In genomic region chr4:107452266-107453015, GRCm38 (mm10) we compare ENCODE assay signal across 14 mouse cellular contexts. TPM values are rescaled to one million over a fixed set of nuclear protein-coding genes. Genes with fewer than 3 reads are reported as not detected.
DNase-seq lines count a peak whose midpoint lies in the region; ATAC-seq and TF ChIP-seq lines count a peak whose summit lies in the region.
"Had no signal": no experiment of that assay in that cellular context is flagged by ENCODE, and none has a peak within 500 bp of the region (broad histone marks: within the 10 kb centered on the region; RNA-seq: fewer than 3 reads in every experiment).

No protein-coding gene starts in this region.

- WGBS in kidney, embryonic 15.5 days, result 67% methylated on average over 18 of the region's 18 CpGs
- WGBS in embryonic facial prominence, embryonic 10.5 days, result 65% methylated on average over 18 of the region's 18 CpGs
- WGBS in forebrain, embryonic 11.5 days, result 55% methylated on average over 18 of the region's 18 CpGs

- TF ChIP-seq CTCF in layer of hippocampus, adult 2 months (conservative IDR thresholded peaks at IDR 0.05), result no peak

- H3K9me3 ChIP-seq in kidney, embryonic 15.5 days (replicated peaks), result no peaks in the 10 kb centered on the region
- no peaks in the 10 kb centered on the region for H3K9me3 ChIP-seq in ES-E14 (ENCODE audit: control insufficient read depth, insufficient read depth, low read depth, low read length)
- H3K9me3 ChIP-seq in embryonic facial prominence, embryonic 10.5 days, result no peaks in the 10 kb centered on the region
- no peaks in the 10 kb centered on the region for H3K9me3 ChIP-seq in forebrain, embryonic 11.5 days (ENCODE audit: control insufficient read depth, low read length)
- H3K9me3 ChIP-seq: limb, embryonic 12.5 days had no signal

- in situ Hi-C loops in ES-E14 (cut with MboI; ENCODE audit: low sequenced_read_pairs in 2 of 2, unreplicated experiment in 2 of 2), result no loop called here

- H3K79me2 ChIP-seq in myocyte (ENCODE audit: control insufficient read depth, insufficient read depth), result no peaks in the 10 kb centered on the region

- peaks cover 18% of the 10 kb centered on the region for H3K4me1 ChIP-seq in kidney, embryonic 15.5 days
- H3K4me1 ChIP-seq in ES-E14 (ENCODE audit: control insufficient read depth in 2 of 2, insufficient read depth in 2 of 2, low read length in 2 of 2, poor library complexity in 1 of 2), result peaks cover 0 to 7% of the 10 kb centered on the region in 2 experiments; a peak in 1 of 4 replicates
- H3K4me1 ChIP-seq in embryonic facial prominence, embryonic 10.5 days, result peaks cover 42% of the 10 kb centered on the region
- 0 out of 2 replicates have a peak, but pooled peaks cover 3% of the 10 kb centered on the region for H3K4me1 ChIP-seq in forebrain, embryonic 11.5 days (replicated peaks; ENCODE audit: control insufficient read depth, insufficient read depth, low read length)

- no peak for TF ChIP-seq POLR2A in myocyte (IDR thresholded peaks at IDR 0.05; ENCODE audit: insufficient read length, low read depth)

- no peak overlapping the region for H3K9ac ChIP-seq in kidney, embryonic 15.5 days
- H3K9ac ChIP-seq in ES-E14 (ENCODE audit: insufficient read depth, low read depth, low read length, poor library complexity, severe bottlenecking), result no peak overlapping the region
- no peak overlapping the region for H3K9ac ChIP-seq in forebrain, embryonic 11.5 days (ENCODE audit: low read length)
- H3K9ac ChIP-seq: limb, embryonic 12.5 days; liver, postnatal 0 days had no signal

- no peak overlapping the region for H3ac ChIP-seq in myocyte (ENCODE audit: control insufficient read depth, insufficient read length)

- H3K4me2 ChIP-seq in kidney, embryonic 15.5 days, result no peak overlapping the region
- peak overlapping the region; percentile 70 for H3K4me2 ChIP-seq in myocyte (ENCODE audit: low read depth)
- H3K4me2 ChIP-seq in forebrain, embryonic 11.5 days (ENCODE audit: low read depth, low read length, severe bottlenecking), result no peak overlapping the region
- H3K4me2 ChIP-seq: limb, embryonic 12.5 days had no signal

- H3K27me3 ChIP-seq in kidney, embryonic 15.5 days, result peaks cover 27% of the 10 kb centered on the region
- peaks cover 29% of the 10 kb centered on the region for H3K27me3 ChIP-seq in embryonic facial prominence, embryonic 10.5 days (replicated peaks; ENCODE audit: low read depth, poor library complexity, severe bottlenecking)
- H3K27me3 ChIP-seq in myocyte (ENCODE audit: control insufficient read depth, insufficient read depth, insufficient read length), result no peaks in the 10 kb centered on the region
- no peaks in the 10 kb centered on the region for H3K27me3 ChIP-seq in forebrain, embryonic 11.5 days (ENCODE audit: control insufficient read depth, insufficient read depth, low read length)

- no peak overlapping the region for H3K27ac ChIP-seq in kidney, embryonic 15.5 days
- no peak overlapping the region for H3K27ac ChIP-seq in ES-E14 (ENCODE audit: insufficient read depth, low read depth, low read length, poor library complexity, severe bottlenecking)
- peak overlapping the region; percentile 82 for H3K27ac ChIP-seq in embryonic facial prominence, embryonic 10.5 days (replicated peaks)
- H3K27ac ChIP-seq in forebrain, embryonic 11.5 days (ENCODE audit: low read depth, low read length), result no peak overlapping the region
- no peak overlapping the region for H3K27ac ChIP-seq in layer of hippocampus, adult 2 months
- H3K27ac ChIP-seq: limb, embryonic 12.5 days; macrophage had no signal

- no peak; the same call in 1 of the 2 replicates for ATAC-seq in kidney, embryonic 15.5 days (replicated peaks; ENCODE audit: low FRiP score)
- ATAC-seq in forebrain, embryonic 11.5 days (replicated peaks; ENCODE audit: low FRiP score), result no peak

- peak; percentile 34 for DNase-seq in kidney, adult 18-20 months
- no peak for DNase-seq in ES-E14 (ENCODE audit: low read depth, low spot score)
- peak; percentile 37 for DNase-seq in embryonic facial prominence, embryonic 10.5 days (ENCODE audit: low spot score)
- no peak for DNase-seq in forebrain, embryonic 11.5 days (ENCODE audit: low spot score)
- no peak for DNase-seq in layer of hippocampus, adult 2 months (ENCODE audit: low spot score in 2 of 2)
- DNase-seq: cerebellum, adult 9-10 months; heart, postnatal 10 days; liver, postnatal 0 days; right cerebral cortex, postnatal 4 days had no signal

- no peaks in the 10 kb centered on the region for H3K36me3 ChIP-seq in kidney, embryonic 15.5 days
- no peaks in the 10 kb centered on the region for H3K36me3 ChIP-seq in ES-E14 (ENCODE audit: control insufficient read depth, insufficient read depth, low read length, poor library complexity, severe bottlenecking)
- H3K36me3 ChIP-seq in embryonic facial prominence, embryonic 10.5 days (replicated peaks), result no peaks in the 10 kb centered on the region
- no peaks in the 10 kb centered on the region for H3K36me3 ChIP-seq in myocyte (ENCODE audit: control insufficient read depth, insufficient read depth)
- H3K36me3 ChIP-seq in forebrain, embryonic 11.5 days (ENCODE audit: control insufficient read depth, insufficient read depth, low read length), result no peaks in the 10 kb centered on the region
- H3K36me3 ChIP-seq: limb, embryonic 12.5 days had no signal

- no peak overlapping the region for H3K4me3 ChIP-seq in kidney, embryonic 15.5 days (replicated peaks)
- H3K4me3 ChIP-seq in ES-E14 (ENCODE audit: insufficient read depth in 1 of 2, low read depth in 1 of 2, low read length in 2 of 2, poor library complexity in 1 of 2, severe bottlenecking in 1 of 2) (peak overlapping the region; percentile 49 to 61; a peak in 2 of 4 replicates), myocyte (no peak overlapping the region)
- no peak overlapping the region for H3K4me3 ChIP-seq in embryonic facial prominence, embryonic 10.5 days
- H3K4me3 ChIP-seq in forebrain, embryonic 11.5 days (ENCODE audit: low read depth, low read length), result no peak overlapping the region
- H3K4me3 ChIP-seq in layer of hippocampus, adult 2 months, result no peak overlapping the region
- H3K4me3 ChIP-seq: limb, embryonic 12.5 days had no signal

TF ChIP-seq in ES-E14, 5 proteins besides CTCF, POLR2A, EP300 and RAD21:
- no peak for TF ChIP-seq ZNF384 (IDR thresholded peaks at IDR 0.05; ENCODE audit: low read depth, low read length)
- no peak for TF ChIP-seq MAFK (IDR thresholded peaks at IDR 0.05; ENCODE audit: insufficient read depth, low read depth, low read length)
- TF ChIP-seq HCFC1 (IDR thresholded peaks at IDR 0.05; ENCODE audit: borderline replicate concordance, insufficient read depth, low read length), result no peak
- no peak for TF ChIP-seq CHD2 (IDR thresholded peaks at IDR 0.05; ENCODE audit: low read depth, low read length)
- TF ChIP-seq ZC3H11A (IDR thresholded peaks at IDR 0.05; ENCODE audit: borderline replicate concordance, low read depth, low read length), result no peak

TF ChIP-seq in myocyte, 11 proteins besides CTCF, POLR2A, EP300 and RAD21:
- no peak for TF ChIP-seq MAX (IDR thresholded peaks at IDR 0.05; ENCODE audit: low read depth)

RNA-seq across cellular contexts. Expression of gene Glis1, which starts 18.1 kb away (rescaled TPM):
- polyA plus RNA-seq in kidney, embryonic 15.5 days (2015; fragmentation: Nextera tagmentation; extraction: Ambion mirVana), result 5.0 and 6.4 TPM in 2 replicates
- total RNA-seq in ES-E14 (2012; rRNA removed), result 0.98 and 1.7 TPM in 2 replicates
- 3.7 and 7.3 TPM in 2 replicates for polyA plus RNA-seq in embryonic facial prominence, embryonic 10.5 days (2016; fragmentation: Nextera tagmentation; extraction: Ambion mirVana)
- polyA plus RNA-seq in myocyte (2012; fragmentation: generic; extraction: Trizol), result 0.35 TPM
- polyA plus RNA-seq in forebrain, embryonic 11.5 days (2014; fragmentation: Nextera tagmentation; extraction: Ambion mirVana), result 3.6 and 5.5 TPM in 2 replicates
- 1 to 10 TPM in 1 of 2 experiments, under 1 TPM in 1; 0.64 to 2.5 TPM for total RNA-seq in layer of hippocampus, adult 2 months (2021)
- total RNA-seq: granulocyte monocyte progenitor cell, adult 5-6 weeks had no signal
- polyA plus RNA-seq: macrophage had no signal

Comparison
In these comparisons a context has a peak if more than half of its experiments do, and no peak if none do; other contexts are left out.
1. DNase-seq: peak in kidney, adult 18-20 months (single experiment) and embryonic facial prominence, embryonic 10.5 days (single experiment); none in ES-E14 (single experiment), forebrain, embryonic 11.5 days (single experiment) and layer of hippocampus, adult 2 months (0 of 2).
2. H3K4me3 ChIP-seq: peak in ES-E14 (2 of 2); none in kidney, embryonic 15.5 days (single experiment), embryonic facial prominence, embryonic 10.5 days (single experiment), myocyte (single experiment), forebrain, embryonic 11.5 days (single experiment) and layer of hippocampus, adult 2 months (single experiment).